Mouse (Mus musculus) lung, adult 2 months (tissue): ENCODE measurements at regions not wholly inside any gene's neighbourhood (a gene's known extent, or its start where the extent isn't known, plus 50 kb on each side); places are given as distances from the start of the nearest gene placed in this dataset.

Experiments used
- DNase-seq: peaks from one replicate; pipeline ENCODE4 v3.0.0; 2022
- H3K4me1 ChIP-seq: fragments of 200-500 bp; 2 replicates; pipeline ENCODE4 v1.6.1; 2011; ENCODE audit warnings: low read length; ENCODE audit not compliant: control insufficient read depth, insufficient read depth
- H3K4me3 ChIP-seq: fragments of 200-500 bp; replicated peaks from 2 replicates; pipeline ENCODE3; 2011; ENCODE audit warnings: low read depth, mild to moderate bottlenecking, control low read depth, low read length; ENCODE audit errors: extremely low read depth
- CTCF ChIP-seq: fragments of 200-500 bp; IDR thresholded peaks from 2 replicates; pipeline ENCODE4 v1.5.1; 2011; ENCODE audit warnings: mild to moderate bottlenecking, low read length, control low read depth; ENCODE audit not compliant: insufficient read depth
- POLR2A ChIP-seq: fragments of 200-500 bp; IDR thresholded peaks from 2 replicates; pipeline ENCODE4 v1.6.1; 2011; ENCODE audit warnings: low read depth, mild to moderate bottlenecking, control low read depth, low read length, borderline replicate concordance; ENCODE audit errors: extremely low read depth
- WGBS: fragments of 180-500 bp; shearing (Covaris S2); methylation state at CpG from one replicate; pipeline ENCODE4 v1.1.7; 2018; 5-methylcytosine and 5-hydroxymethylcytosine counted together

DNA sequence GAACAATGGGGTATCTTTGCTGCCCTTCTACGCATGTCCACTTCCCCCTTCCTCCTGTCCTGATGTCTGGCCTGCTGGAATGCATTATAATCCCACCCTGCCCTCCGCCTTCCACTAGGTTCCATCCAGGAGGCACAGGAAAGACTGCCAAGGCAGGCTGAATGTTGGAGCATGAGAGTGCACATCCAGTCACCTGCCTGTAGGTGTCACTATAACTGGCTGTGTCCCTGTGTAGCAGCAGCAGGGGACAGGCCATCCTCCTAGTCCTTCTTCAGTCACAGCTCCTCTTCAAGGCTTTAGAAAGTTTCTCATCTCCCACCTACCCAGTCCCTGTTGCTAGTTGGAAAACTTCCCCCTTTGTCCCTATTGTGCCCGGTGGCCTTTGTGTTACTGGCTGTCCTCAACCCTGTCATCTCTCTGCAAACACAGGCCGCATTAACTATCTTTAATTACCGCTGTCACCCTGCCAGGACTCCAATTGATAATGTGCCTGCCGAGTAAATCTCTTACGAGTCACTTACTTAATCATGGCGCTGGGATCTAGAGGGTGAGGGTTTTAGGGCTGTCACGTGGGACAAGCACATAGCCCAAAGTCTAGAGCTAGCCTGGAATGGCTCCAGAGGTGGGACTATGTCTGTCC is 355.2 kb upstream of the Fam19a5 start:
- Histone ChIP-seq H3K4me1 (no peaks in the 10 kb centered on the region), H3K4me3 (no peak overlapping the region)
- DNase-seq: no peak
- WGBS: 68% methylated on average over 9 of the region's 9 CpGs
- TF ChIP-seq POLR2A (no peak), CTCF (peak; percentile 46; the same call in 1 of the 2 replicates)

DNA sequence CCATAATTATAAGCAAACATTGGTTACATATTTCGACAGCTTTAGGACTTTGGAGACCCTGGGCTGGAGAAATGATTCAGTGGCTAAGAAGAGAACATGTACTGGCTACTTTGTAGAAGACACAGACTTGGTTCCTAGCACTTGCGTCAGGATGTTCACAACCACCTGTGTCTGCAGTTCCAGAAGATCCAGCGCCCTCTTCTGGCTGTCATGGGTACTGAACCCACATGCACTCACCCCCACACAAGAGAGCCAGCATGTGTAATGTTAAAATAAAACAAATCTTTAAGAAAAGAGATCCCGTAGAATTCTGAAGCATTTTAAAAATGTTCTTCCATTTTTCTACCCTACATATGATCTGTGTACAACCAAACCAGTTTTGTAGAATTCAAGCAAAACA is 352.2 kb upstream of the Fam19a5 start:
- no peak for DNase-seq
- TF ChIP-seq CTCF (no peak), POLR2A (no peak)
- no peaks in the 10 kb centered on the region for H3K4me1 ChIP-seq
- H3K4me3 ChIP-seq: no peak overlapping the region
- WGBS: 62% methylated on average over 4 of the region's 4 CpGs

DNA sequence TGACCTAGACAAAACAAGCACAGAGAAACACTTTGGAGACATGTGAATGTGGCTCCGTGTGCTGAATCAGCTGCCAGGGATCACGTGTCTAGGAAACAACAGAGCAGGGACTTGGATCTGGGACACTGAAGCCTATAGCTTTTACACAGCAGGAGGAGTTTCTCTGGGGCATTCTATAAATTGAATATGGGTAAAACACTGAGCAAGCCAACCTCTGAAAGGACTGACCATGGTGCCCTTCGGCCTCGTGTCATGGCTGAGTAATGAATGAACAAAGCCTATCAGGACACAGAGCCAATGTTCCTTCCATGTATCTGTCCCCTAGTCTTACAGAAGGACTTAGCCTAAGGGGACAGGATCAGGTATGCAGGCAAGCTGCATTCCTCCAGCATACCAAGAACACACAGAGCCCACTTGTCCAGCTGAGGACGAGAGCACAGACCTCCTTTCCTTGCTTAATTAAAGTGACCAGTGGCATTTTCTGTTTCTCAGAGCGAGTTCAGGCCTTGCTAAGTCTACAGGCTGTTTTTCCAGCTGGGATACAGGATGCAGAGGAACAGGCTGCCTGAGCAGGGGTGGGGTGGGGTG is 347.7 kb upstream of the Fam19a5 start:
- WGBS: 54% methylated on average over 6 of the region's 6 CpGs
- Histone ChIP-seq H3K4me3 (no peak overlapping the region), H3K4me1 (no peaks in the 10 kb centered on the region)
- DNase-seq: no peak
- no peak for TF ChIP-seq CTCF
- TF ChIP-seq POLR2A: no peak

DNA sequence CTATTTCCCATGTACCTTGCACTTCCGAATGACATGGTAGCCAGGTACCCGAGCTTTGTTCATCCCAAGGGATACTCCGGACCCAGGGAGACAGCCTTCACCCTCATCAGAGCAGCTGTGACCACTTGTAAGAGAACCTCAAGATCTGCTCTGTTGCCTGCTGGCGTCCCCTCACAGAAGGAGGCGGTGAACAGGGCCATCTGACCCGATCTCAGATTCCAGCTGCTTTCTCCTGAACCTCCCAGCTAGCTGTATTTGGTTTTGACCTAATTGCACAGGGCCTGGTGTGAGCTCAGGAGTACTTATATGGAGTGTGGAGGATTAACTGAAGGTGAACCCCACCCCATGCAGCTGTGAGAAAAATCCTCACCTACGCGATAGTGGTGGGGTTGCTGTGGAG is 344.5 kb upstream of the Fam19a5 start:
- H3K4me1 ChIP-seq: no peaks in the 10 kb centered on the region
- TF ChIP-seq POLR2A: no peak
- TF ChIP-seq CTCF: no peak
- no peak for DNase-seq
- WGBS: 77% methylated on average over 8 of the region's 8 CpGs
- H3K4me3 ChIP-seq: no peak overlapping the region

DNA sequence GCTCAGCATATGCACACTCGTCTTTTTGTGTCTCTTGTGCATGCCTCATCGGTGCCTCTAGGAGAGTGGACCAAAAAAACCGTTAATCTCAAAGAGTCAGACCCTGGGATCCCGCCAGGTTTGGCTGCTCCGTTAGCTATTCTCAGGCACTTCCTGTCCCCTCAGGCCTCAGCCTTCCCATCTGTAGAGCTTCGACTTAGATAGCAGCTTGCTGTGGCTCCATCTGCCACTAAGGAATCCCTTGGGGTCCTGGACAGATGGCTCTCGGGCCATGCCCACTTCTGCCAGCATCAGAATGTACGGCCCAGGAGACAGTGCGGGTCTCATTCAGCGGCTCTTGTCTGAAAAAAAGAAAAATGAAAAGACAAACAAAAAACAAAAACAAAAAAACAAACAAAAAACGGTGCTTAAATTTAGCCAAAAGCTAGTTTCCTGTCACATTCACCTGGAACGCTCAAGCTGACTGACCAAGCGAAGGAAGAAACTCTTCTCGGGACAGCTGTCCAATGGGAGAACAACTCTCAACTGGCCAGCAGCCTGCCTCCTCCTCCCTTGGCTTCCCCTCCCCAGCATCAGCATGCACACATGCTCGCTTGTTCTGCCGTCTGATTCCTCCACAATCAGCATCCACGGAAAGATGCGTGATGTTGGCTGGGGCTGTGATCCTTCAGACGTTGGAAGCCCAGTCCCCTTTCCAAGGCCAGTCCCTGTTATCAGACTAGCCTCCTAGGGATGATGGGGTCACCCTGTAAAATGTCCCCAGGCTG is 343.6 kb upstream of the Fam19a5 start:
- no peak overlapping the region for H3K4me3 ChIP-seq
- TF ChIP-seq CTCF: no peak
- TF ChIP-seq POLR2A: no peak
- no peaks in the 10 kb centered on the region for H3K4me1 ChIP-seq
- no peak for DNase-seq
- WGBS: 67% methylated on average over 19 of the region's 19 CpGs

DNA sequence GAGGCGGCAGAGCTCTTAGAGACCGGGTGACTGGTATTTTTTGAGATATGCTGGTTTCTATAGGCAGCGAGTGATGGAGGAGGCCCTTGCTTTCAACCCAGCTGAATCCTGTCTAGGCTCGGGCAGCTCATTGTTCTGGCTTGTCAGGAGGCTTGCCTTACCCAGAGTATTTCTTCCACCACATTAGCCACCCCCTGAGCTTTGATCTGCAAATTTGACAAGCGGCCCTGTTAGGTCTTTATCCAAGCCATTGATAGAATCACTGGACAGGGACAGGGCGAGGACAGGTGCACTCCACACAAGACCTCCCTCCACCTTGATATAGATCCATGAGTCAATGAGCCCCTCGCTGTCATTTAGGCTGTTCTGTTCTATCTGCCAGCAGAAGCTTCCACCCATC is 343.0 kb upstream of the Fam19a5 start:
- no peak overlapping the region for H3K4me3 ChIP-seq
- H3K4me1 ChIP-seq: no peaks in the 10 kb centered on the region
- no peak for DNase-seq
- TF ChIP-seq POLR2A (no peak), CTCF (no peak)
- 66% methylated on average over 7 of the region's 7 CpGs for WGBS

DNA sequence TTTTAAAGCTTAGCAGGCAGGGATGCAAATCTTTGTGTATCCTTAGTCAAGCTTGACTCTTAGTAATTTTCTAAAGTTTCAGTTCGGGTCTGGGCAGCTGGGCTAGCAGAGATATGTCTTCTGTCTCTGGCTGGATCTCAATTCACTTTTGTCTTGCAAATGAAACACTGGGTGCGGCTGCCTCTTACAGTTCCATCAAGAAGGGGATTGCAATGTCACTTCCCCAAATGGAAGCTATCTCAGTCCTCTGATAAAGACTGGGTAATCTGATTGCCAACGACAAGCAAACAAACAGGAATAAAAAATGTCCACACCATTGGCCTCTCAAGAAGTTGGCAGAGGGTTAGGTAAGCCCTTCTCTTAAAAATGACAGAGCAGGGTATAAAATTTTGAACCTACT is 314.1 kb upstream of the Fam19a5 start:
- no peak overlapping the region for H3K4me3 ChIP-seq
- WGBS: 58% methylated on average over 3 of the region's 3 CpGs
- TF ChIP-seq CTCF: no peak
- TF ChIP-seq POLR2A: no peak
- H3K4me1 ChIP-seq: no peaks in the 10 kb centered on the region
- DNase-seq: no peak

DNA sequence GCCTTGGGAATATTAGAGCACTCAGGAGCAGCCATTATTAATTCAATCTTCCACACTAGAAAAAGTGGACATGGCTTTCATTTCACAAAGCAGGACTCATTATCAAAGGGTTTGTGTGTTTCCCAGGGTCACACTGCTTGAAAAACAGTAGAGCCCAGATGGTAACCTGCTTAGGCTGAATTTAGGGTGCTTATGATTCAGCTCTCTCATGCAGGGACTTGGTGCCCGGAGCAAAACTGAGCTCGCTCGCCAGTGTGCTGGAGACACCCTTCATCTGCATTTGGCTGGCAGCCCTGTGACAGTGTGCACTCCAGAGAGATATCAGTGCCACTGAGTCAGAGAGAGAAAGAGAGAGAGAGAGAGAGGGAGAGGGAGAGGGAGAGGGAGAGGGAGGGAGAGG is 308.0 kb upstream of the Fam19a5 start:
- TF ChIP-seq POLR2A (no peak), CTCF (no peak)
- no peaks in the 10 kb centered on the region for H3K4me1 ChIP-seq
- 78% methylated on average over 3 of the region's 3 CpGs for WGBS

DNA sequence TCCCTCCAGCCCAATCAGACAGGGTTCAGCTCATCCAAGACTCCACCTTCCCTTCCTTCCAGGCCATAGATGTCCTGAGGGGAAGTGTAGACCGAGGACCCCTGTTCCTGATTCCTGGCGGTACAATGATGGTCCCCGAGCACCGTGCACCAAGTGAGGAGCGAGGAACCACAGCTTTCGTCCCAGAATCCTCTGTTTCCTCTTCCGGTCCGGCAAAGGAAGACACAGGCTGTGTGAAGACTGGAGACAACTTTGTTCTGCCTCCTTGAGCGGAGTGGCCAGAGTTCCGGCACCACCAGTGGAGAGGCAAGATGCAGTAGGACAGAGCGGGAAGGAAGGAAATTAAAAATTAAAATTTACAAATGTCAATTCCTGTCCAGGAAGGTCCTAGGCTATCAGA is 305.0 kb upstream of the Fam19a5 start:
- 93% methylated on average over 11 of the region's 11 CpGs for WGBS
- no peak overlapping the region for H3K4me3 ChIP-seq
- TF ChIP-seq POLR2A: no peak
- no peak for TF ChIP-seq CTCF
- no peak for DNase-seq
- H3K4me1 ChIP-seq: no peaks in the 10 kb centered on the region

More for the DNA sequence above, 308.0 kb upstream of the Fam19a5 start:
- H3K4me3 ChIP-seq: no peak overlapping the region
- no peak for DNase-seq
